Mouse (Mus musculus) activated CD4-positive, CD25-positive, alpha-beta regulatory T cell, adult 9 weeks (primary cell): Measurements from ENCODE around the gene 2210418O10Rik. TPM values are rescaled to one million over a fixed set of nuclear protein-coding genes. Genes with fewer than 3 reads are reported as not detected.

Experiments used
- polyA plus RNA-seq: library from polyadenylated mRNA; unstranded; fragments of 100-300 nt; shearing (Covaris generic); gene quantifications from one replicate; pipeline ENCODE4 v1.2.1, GENCODE M21; 2017

Gene 2210418O10Rik
- polyA plus RNA-seq = 7.9 TPM

DNA sequence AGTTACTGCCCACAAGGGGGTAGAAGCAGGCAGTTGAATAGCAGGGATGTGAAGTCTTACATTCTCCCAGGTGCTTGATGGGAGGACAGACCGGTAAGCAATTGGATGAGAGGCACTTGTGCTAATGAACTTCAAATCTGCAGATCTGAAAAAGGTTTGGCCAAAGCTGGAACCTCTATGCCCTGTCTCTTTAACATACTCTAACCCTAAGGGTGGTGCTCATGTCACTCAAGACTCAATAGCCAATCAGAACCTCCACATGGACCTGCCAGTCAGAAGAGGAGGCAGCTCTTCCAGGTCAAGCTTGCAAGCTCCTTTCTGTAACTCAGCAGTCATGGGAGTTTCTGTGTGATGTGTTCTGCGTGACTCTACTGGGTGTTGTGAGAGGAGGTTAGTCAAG is at the start of gene 2210418O10Rik:
TSS of gene 2210418O10Rik (plus strand) at position 301 of the 400 bp plus-strand sequence.

Other genes starting within 250 kb of the 2210418O10Rik start
- not detected for gene Gm2004, start 76.7 kb upstream of the 2210418O10Rik start, polyA plus RNA-seq
- not detected for gene Gm11009, start 92.9 kb downstream of the 2210418O10Rik start, polyA plus RNA-seq
- 14.2 TPM for gene Gm14435, start 197.0 kb downstream of the 2210418O10Rik start, polyA plus RNA-seq